Mouse (Mus musculus): Measurements from ENCODE around the gene Cela3b.
A peak's percentile ranks its signal among the peaks of the same experiment; 100 is the strongest.

Gene Cela3b

DNA sequence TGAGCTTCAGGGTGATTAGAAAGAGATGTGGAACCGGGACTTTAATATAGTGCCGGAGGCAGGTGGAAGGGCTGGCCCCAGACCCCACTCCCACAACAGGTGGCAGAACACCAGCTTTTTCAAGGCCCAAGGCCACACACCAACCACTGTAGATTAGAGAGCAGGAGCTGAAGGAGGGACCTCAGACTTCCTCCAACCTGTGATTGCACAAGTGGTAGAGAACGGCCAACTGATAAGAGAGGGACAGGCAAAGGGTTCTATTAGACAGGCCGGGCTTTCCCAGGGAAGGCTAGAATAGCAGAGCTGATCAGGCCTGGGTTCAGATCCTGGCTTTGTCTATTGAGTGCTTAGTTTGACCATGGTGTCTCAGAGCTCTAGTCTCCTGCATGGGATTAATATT is at the start of gene Cela3b:
Gene Cela3b, minus strand, starts transcription at position 39 of the 400 bp plus-strand sequence.
- no peak for DNase-seq (ENCODE audit: extremely low read depth, low read depth, low spot score)

GRCm38 (mm10) chr4:137479757-137480156 is 49.4 kb upstream of the Cela3b start:
- no peak for DNase-seq (ENCODE audit: extremely low read depth, low read depth, low spot score)

GRCm38 (mm10) chr4:137478306-137478705 is 48.0 kb upstream of the Cela3b start:
- no peak for DNase-seq (ENCODE audit: extremely low read depth, low read depth, low spot score)

DNA sequence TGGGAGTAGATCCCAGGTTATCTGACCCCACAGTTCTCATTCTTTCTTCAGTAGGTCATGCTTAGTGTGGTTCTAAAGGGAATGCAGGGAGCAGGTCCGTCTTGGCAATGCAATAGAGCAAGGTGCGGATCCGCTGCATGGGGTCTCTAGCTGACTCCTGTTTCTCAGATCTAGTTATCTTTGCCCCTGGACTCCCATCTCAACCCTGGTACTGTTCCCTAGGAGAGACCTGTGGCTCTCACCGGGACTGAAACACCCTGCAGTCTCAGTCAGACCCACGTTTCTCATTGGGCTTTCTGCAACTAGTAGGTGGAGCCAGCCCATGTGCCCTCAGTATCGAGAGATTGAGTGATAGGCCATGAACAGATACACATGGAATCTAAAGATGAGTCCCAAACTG is 47.3 kb upstream of the Cela3b start:
- DNase-seq (ENCODE audit: extremely low read depth, low read depth, low spot score), result no peak

DNA sequence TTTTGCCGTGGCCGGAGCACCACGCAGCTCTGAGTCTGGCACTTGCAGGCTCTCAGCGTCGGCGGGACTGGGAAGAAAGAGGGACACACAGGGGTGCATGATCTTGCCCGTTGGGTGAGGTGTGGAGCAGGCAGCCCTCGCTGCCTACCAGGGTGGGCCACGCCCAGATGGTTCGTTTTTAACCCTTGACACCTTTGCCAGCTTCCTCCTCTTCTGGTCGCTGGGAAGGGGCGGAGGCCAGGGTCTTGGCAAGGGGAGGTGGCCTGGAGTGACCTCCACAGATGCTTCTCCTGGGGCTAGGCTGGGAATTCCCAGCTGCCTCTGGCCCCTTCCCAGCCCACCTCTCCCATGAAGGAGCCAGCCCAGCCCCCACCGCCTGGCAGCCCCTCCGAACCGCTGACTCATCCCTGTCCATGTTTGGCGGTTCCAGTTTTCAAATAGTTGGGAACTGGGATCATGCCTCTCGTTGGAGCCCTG is 46.5 kb upstream of the Cela3b start:
- DNase-seq (ENCODE audit: extremely low read depth, low read depth, low spot score), result no peak

DNA sequence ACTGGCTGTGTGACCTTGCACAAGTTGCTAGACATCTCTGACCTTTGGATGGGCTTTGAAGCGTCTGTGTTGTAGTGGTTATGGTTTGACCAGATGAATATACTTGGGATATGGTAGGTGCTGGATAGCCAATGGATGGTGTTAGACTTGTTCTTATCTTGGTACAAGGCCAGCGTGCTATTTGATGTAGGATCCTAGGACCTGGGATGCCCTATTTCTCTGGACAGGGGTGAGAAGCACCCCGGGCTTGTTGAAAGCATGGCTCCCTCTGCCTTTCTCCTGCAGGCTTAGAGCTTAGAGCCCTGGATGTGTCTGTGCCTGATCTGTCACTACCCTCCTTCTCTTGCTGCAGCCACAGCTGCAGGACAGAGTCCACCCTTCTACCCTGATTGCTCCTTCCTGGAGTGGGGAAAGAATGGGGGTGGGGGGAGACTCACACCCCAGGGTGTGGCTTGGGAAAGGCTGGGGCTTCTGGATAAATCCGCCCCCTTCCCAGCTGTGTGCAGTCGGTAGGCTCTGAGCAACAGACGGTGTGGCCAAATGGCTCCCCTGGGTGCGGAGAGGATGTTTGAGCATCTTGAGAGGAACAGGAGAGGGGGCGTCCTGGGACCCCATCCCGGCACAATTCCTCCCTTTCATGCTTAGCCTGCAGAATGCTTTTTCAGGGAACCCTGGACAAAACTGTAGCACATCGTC is 45.9 kb upstream of the Cela3b start:
- DNase-seq (ENCODE audit: extremely low read depth, low read depth, low spot score), result no peak

DNA sequence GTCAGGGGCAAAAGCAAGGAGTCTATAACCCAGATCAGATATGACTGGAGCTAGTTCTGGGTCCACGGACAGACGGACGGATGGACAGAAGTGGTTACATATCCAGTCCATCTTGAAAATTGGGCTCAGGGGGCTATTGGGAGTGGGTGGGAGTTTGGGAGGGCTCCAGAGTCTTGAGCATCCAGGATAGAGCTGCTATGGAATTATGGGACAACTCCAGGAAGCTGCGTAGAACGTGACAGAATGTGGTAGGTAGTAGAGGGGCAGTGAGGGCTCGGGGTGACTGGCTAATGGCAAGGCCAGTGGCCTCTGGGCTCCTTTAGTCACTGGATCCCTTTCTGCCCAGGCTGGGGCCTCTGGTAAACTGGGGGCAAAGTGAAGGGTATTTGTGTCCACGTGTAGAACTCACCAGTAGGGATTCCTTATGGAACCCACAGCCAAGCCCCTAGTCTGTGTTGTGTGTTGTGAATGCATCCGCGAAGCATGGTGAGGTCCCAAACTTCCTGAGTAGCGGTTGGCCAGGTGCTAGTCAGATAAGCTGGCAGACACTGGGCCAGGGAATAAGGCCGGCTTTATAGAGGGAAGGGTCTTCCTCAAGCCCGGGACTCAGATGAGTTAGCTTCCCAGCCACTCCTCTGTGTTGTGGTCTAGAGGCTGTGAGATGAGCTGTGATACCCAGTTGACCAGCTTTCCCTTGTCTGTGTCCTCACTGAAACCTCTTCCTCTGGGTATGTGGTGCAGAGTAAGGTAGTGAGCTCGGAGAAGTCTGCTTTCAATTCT is 45.1 kb upstream of the Cela3b start:
- DNase-seq (ENCODE audit: extremely low read depth, low read depth, low spot score), result no peak

- DNase-seq (ENCODE audit: extremely low read depth, low read depth, low spot score), result no peak
Observed at GRCm38 (mm10) chr4:137474694-137475093, 44.4 kb upstream of the Cela3b start.

GRCm38 (mm10) chr4:137473701-137474388 is 43.5 kb upstream of the Cela3b start:
- no peak for DNase-seq (ENCODE audit: extremely low read depth, low read depth, low spot score)

- no peak for DNase-seq (ENCODE audit: extremely low read depth, low read depth, low spot score)
Observed at GRCm38 (mm10) chr4:137473240-137473639, 42.9 kb upstream of the Cela3b start.

GRCm38 (mm10) chr4:137471326-137471725 is 41.0 kb upstream of the Cela3b start:
- no peak for DNase-seq (ENCODE audit: extremely low read depth, low read depth, low spot score)

DNA sequence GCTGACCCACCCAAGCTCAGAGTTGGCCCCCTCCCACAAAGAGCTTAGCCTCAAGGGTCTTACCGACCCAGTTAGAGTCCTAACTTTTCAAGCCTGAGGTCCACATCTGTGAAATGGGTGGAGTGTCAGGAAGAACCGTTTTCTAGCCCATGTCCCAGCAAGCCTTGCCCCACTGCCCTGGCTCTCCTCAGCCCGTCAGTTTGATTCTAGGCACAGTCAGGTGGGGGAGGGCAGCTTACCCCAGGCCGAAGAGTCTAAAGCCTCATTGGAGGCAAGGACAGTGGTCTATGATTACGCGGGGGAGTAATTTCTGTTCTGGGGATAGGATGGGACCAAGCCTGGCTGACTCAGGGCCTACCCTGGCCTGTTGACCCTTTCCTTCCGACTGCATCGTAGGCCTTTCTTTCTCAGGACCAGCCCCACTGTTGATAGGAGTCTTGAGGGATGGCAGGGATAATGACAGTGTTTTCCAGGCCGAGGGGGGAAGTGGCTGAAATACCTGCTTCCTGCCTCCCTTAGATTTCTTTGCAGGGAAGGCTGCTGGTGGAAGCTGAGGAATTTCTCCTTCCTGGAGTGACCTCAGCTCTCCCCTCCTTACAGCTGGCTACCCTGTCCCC is 40.5 kb upstream of the Cela3b start:
- no peak for DNase-seq (ENCODE audit: extremely low read depth, low read depth, low spot score)

- DNase-seq (ENCODE audit: extremely low read depth, low read depth, low spot score), result no peak
Observed at GRCm38 (mm10) chr4:137469845-137470692, 39.7 kb upstream of the Cela3b start.

GRCm38 (mm10) chr4:137469081-137469844 is 38.9 kb upstream of the Cela3b start:
- no peak for DNase-seq (ENCODE audit: extremely low read depth, low read depth, low spot score)

- DNase-seq (ENCODE audit: extremely low read depth, low read depth, low spot score), result peak; percentile 39
Observed at GRCm38 (mm10) chr4:137468260-137469080, 38.1 kb upstream of the Cela3b start, which contains the start of gene Hspg2. TSS of gene Hspg2 (plus strand) at chr4:137468769.

DNA sequence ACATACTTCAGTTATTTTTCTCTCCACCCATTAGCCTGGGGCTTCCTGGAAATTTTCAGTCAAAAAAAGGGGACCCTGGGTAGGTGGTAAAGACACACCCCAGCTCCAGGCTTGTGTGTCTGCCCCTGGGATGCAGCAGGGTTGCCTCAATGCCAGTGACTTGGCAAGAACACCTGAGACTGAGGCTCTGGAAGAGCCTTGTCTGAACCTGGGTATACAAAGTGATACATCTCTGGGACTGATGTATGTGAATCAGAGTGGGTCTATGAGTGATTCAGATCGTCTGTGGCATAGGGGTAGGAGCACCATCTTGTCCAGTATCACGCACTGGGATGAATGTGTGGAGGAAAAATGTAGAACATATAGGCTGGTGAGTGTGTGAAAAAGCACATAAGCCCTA is 37.2 kb upstream of the Cela3b start:
- no peak for DNase-seq (ENCODE audit: extremely low read depth, low read depth, low spot score)

DNA sequence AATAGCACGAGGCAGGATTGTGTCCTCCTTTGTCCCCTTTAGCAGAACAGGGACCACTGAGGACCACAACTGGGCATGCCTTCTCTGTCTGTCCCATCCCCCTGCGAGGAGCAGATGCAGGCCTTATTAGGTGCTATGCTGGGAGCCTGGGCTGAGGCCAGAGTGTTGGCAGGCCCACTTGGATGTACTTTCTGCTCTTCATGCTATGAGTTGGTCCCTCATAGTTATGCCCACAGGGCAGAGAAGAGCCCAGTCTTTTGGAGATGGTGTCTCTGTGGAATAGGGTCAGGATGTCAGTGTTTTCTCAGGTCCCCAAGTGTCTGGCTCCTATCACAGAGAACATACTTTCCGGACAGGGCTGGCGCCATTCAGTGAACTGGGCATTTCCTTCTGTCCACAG is 36.7 kb upstream of the Cela3b start:
- no peak for DNase-seq (ENCODE audit: extremely low read depth, low read depth, low spot score)

DNA sequence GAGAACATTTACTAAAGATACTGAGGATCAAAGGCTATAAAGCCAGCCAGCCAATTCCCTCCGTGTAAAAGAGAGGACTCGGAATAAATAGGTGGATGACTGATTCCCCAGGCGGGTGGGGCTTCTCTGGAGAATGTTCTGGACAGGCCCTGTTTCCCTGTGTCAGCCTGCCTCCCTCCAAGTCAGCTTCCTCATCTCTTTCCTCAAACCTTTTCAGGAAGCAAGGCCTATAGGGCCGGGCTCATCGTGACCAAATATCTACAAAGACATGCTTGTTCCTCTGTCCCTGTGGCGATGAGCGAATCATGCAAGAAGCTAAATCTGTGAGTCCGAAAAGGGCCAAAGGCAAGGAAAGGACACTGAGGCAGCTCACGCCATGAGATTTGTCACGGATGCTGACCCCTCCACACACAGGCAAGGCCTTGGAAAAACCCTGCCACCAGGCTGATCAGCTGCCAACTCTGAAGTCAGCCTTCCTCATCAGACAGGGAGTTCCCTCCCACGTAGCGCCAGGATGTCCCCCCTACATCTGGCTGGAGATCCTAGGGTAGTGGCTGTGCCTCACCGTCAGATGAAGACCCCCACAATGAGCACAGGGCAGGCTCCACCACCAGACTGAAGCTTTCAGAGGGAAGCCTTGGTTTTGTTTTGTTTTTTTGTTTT is 34.9 kb upstream of the Cela3b start:
- DNase-seq (ENCODE audit: extremely low read depth, low read depth, low spot score), result no peak
